Mouse (Mus musculus): Measurements from ENCODE around the gene 9130230L23Rik.

The 9130230L23Rik gene

GRCm38 (mm10) chr5:65954130-65955080 is 49.7 kb downstream of the 9130230L23Rik start:
- no peak for DNase-seq (ENCODE audit: low read depth, low spot score)

- no peak for DNase-seq (ENCODE audit: low read depth, low spot score)
These were observed 52.6 kb downstream of the 9130230L23Rik start for GRCm38 (mm10) chr5:65951513-65951909.

GRCm38 (mm10) chr5:65950679-65951512 is 53.2 kb downstream of the 9130230L23Rik start:
- DNase-seq (ENCODE audit: low read depth, low spot score): no peak

- peak; percentile 57 for DNase-seq (ENCODE audit: low read depth, low spot score)
These were observed 53.8 kb downstream of the 9130230L23Rik start for GRCm38 (mm10) chr5:65950236-65950635.

- no peak for DNase-seq (ENCODE audit: low read depth, low spot score)
These were observed 54.3 kb downstream of the 9130230L23Rik start for GRCm38 (mm10) chr5:65949822-65950221.

GRCm38 (mm10) chr5:65941145-65941544 is 62.9 kb downstream of the 9130230L23Rik start:
- no peak for DNase-seq (ENCODE audit: low read depth, low spot score)

- peak; percentile 50 for DNase-seq (ENCODE audit: low read depth, low spot score)
These were observed 65.9 kb downstream of the 9130230L23Rik start for GRCm38 (mm10) chr5:65937998-65938715.

GRCm38 (mm10) chr5:65937011-65937726 is 66.9 kb downstream of the 9130230L23Rik start:
- no peak for DNase-seq (ENCODE audit: low read depth, low spot score)

GRCm38 (mm10) chr5:65934783-65935182 is 69.3 kb downstream of the 9130230L23Rik start, which contains the start of gene Chrna9:
TSS of gene Chrna9 (plus strand) at chr5:65934921.
- DNase-seq (ENCODE audit: low read depth, low spot score): no peak

- DNase-seq (ENCODE audit: low read depth, low spot score): no peak
These were observed 70.3 kb downstream of the 9130230L23Rik start for GRCm38 (mm10) chr5:65933764-65934163.

- DNase-seq (ENCODE audit: low read depth, low spot score): no peak
These were observed 70.8 kb downstream of the 9130230L23Rik start for GRCm38 (mm10) chr5:65933258-65933657.

GRCm38 (mm10) chr5:65930171-65930570 is 73.9 kb downstream of the 9130230L23Rik start:
- no peak for DNase-seq (ENCODE audit: low read depth, low spot score)
